Mouse (Mus musculus) forebrain, embryonic 14.5 days (tissue): Measurements from ENCODE around the gene Cox10. TPM values are rescaled to one million over a fixed set of nuclear protein-coding genes. Genes with fewer than 3 reads are reported as not detected.

Experiments
- ATAC-seq: fragments of 200-750 bp; cut with Nextera tagmentation; 2 replicates; pipeline ENCODE4 v1.8.0; 2017; ENCODE audit warnings: mild to moderate bottlenecking, moderate library complexity
- DNase-seq: peaks from one replicate; pipeline ENCODE4 v3.0.0-alpha.2; 2015; ENCODE audit warnings: low spot score
- H3K27ac ChIP-seq: fragments of 300-500 bp; sonication (generic); 2 replicates; pipeline ENCODE4 v1.5.1; 2014; ENCODE audit warnings: low read depth, mild to moderate bottlenecking, control low read depth, low read length, moderate library complexity
- H3K27me3 ChIP-seq: fragments of 300-500 bp; sonication (generic); replicated peaks from 2 replicates; pipeline ENCODE4 v1.6.1; 2014; ENCODE audit warnings: low read length, control low read depth, mixed read lengths; ENCODE audit not compliant: control insufficient read depth, insufficient read depth
- H3K36me3 ChIP-seq: fragments of 300-500 bp; sonication (generic); 2 replicates; pipeline ENCODE4 v1.6.1; 2014; ENCODE audit warnings: low read length, control low read depth; ENCODE audit not compliant: control insufficient read depth, insufficient read depth
- H3K4me1 ChIP-seq: fragments of 300-500 bp; sonication (generic); 2 replicates; pipeline ENCODE4 v1.6.1; 2014; ENCODE audit warnings: antibody characterized with exemption, low read length, control low read depth; ENCODE audit not compliant: control insufficient read depth, insufficient read depth
- H3K4me2 ChIP-seq: fragments of 300-500 bp; sonication (generic); 2 replicates; pipeline ENCODE4 v1.6.1; 2014; ENCODE audit warnings: mild to moderate bottlenecking, control low read depth, low read length
- H3K4me3 ChIP-seq: fragments of 300-500 bp; sonication (generic); 2 replicates; pipeline ENCODE4 v1.5.1; 2014; ENCODE audit warnings: low read depth, low read length, control low read depth
- H3K9ac ChIP-seq: fragments of 300-500 bp; sonication (generic); 2 replicates; pipeline ENCODE4 v1.6.1; 2014; ENCODE audit warnings: mild to moderate bottlenecking, low read length, control low read depth, moderate library complexity
- H3K9me3 ChIP-seq: fragments of 300-500 bp; sonication (generic); replicated peaks from 2 replicates; pipeline ENCODE4 v1.6.1; 2016; ENCODE audit warnings: low read length, control low read depth, mixed read lengths; ENCODE audit not compliant: control insufficient read depth
- WGBS: fragments of 180-500 bp; shearing (Covaris S2); extraction: QIAGEN DNeasy Blood & Tissue Kit; methylation state at CpG from one replicate; pipeline ENCODE4 v1.1.7; 2014; 5-methylcytosine and 5-hydroxymethylcytosine counted together
- polyA plus RNA-seq: library from polyadenylated mRNA; unstranded; fragments of >200 nt; fragmentation: Nextera tagmentation; extraction: Ambion mirVana; gene quantifications from 2 replicates; pipeline ENCODE4 v1.2.1, GENCODE M21; 2014

The Cox10 gene
- polyA plus RNA-seq, 1 experiment from 2014 or later, result 20.0 TPM

GRCm38 (mm10) chr11:64000200-64000794, 79.0 kb downstream of the Cox10 start:
- Histone ChIP-seq H3K4me3 (no peak overlapping the region), H3K27me3 (no peaks in the 10 kb centered on the region), H3K9me3 (no peaks in the 10 kb centered on the region), H3K9ac (no peak overlapping the region), H3K36me3 (no peaks in the 10 kb centered on the region), H3K4me1 (peaks cover 2% of the 10 kb centered on the region; the same call in 1 of the 2 replicates), H3K4me2 (no peak overlapping the region), H3K27ac (no peak overlapping the region)
- DNase-seq (no peak), ATAC-seq (no peak)
- WGBS, result 82% methylated on average over 5 of the region's 5 CpGs

DNA sequence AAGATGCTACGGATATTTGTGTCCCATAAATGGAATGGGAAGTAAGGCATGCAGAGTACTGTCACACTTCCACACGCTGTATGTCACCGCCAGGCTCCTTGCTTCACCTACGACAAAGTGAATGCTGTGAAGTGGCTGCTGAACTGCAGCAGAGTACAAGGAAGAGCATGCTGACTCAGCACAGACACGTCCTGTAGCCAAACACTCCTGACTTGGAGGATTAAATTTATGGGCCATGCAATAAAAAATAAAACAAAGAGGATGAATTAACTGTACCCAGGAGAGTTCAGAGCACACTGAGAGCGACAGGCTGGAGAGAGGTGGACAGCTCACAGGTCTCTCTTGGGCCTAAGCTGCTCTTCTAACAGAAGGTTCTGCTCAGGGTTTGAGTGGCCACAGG, 79.8 kb downstream of the Cox10 start:
- Histone ChIP-seq H3K4me3 (no peak overlapping the region), H3K27me3 (no peaks in the 10 kb centered on the region), H3K27ac (no peak overlapping the region), H3K4me2 (no peak overlapping the region), H3K9me3 (no peaks in the 10 kb centered on the region), H3K9ac (no peak overlapping the region), H3K36me3 (no peaks in the 10 kb centered on the region), H3K4me1 (peaks cover 2% of the 10 kb centered on the region; the same call in 1 of the 2 replicates)
- 90% methylated on average over 6 of the region's 6 CpGs for WGBS
- DNase-seq, result no peak
- ATAC-seq, result no peak

- Histone ChIP-seq H3K36me3 (no peaks in the 10 kb centered on the region), H3K9me3 (no peaks in the 10 kb centered on the region), H3K4me1 (no peaks in the 10 kb centered on the region; the same call in none of the 2 replicates), H3K27me3 (no peaks in the 10 kb centered on the region), H3K4me2 (no peak overlapping the region), H3K9ac (no peak overlapping the region), H3K27ac (no peak overlapping the region), H3K4me3 (no peak overlapping the region)
- 86% methylated on average over 8 of the region's 8 CpGs for WGBS
- ATAC-seq (no peak), DNase-seq (no peak)
Measured at GRCm38 (mm10) chr11:63991958-63992357, 87.3 kb downstream of the Cox10 start.

GRCm38 (mm10) chr11:63990759-63991158, 88.5 kb downstream of the Cox10 start:
- Histone ChIP-seq H3K36me3 (no peaks in the 10 kb centered on the region), H3K4me3 (no peak overlapping the region), H3K27me3 (no peaks in the 10 kb centered on the region), H3K27ac (no peak overlapping the region), H3K9me3 (no peaks in the 10 kb centered on the region), H3K9ac (no peak overlapping the region), H3K4me1 (no peaks in the 10 kb centered on the region; the same call in none of the 2 replicates), H3K4me2 (no peak overlapping the region)
- WGBS, result 90% methylated on average over 7 of the region's 7 CpGs
- ATAC-seq, result no peak
- no peak for DNase-seq

GRCm38 (mm10) chr11:63990311-63990710, 89.0 kb downstream of the Cox10 start:
- DNase-seq (no peak), ATAC-seq (no peak)
- Histone ChIP-seq H3K4me2 (no peak overlapping the region), H3K36me3 (no peaks in the 10 kb centered on the region), H3K9me3 (no peaks in the 10 kb centered on the region), H3K4me1 (no peaks in the 10 kb centered on the region; the same call in none of the 2 replicates), H3K4me3 (no peak overlapping the region), H3K27ac (no peak overlapping the region), H3K9ac (no peak overlapping the region), H3K27me3 (no peaks in the 10 kb centered on the region)
- 78% methylated on average over 8 of the region's 8 CpGs for WGBS

DNA sequence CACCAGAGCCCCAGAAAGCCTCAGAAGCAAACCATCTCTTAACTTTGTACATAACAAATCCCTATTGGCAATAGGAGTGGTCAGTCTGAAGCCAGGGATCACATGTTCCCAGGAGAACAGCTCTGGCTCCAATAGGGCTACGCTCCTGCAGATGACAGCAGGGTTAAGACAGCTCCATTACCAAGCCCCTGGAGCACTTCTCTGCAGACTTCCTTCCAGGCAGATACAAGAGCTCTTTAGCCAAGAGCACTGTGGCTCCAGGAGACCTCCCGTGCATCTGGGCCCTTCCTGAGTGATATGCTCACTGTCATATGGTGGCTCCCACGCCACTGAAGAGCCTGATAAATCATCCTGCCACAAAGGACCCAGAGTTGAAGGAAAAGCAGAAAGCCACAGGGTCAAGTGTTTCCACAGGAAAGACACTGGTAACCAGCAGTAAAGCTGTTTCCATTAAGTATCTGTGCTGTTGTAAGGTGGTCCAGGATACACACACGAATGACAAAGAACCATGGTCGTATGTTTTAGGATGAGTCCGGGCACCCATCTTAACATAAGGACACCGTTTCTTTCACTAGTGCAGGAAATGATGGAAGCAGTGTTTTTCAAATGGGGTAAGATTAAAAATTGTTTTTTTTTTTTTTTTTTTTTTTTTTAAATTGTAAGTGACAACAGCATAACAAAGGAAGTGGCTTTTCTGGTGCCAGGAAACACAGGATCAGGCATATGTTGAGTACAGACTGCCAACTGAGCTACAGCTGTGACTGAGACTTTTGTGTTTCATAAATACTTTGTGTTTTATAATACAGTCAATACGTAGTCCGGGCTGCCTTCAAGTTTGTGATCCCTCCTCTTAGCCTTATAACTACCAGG, 90.0 kb downstream of the Cox10 start:
- Histone ChIP-seq H3K4me1 (no peaks in the 10 kb centered on the region; the same call in none of the 2 replicates), H3K4me3 (no peak overlapping the region), H3K4me2 (no peak overlapping the region), H3K27me3 (no peaks in the 10 kb centered on the region), H3K9ac (no peak overlapping the region), H3K9me3 (no peaks in the 10 kb centered on the region), H3K27ac (peak overlapping the region; percentile 48; the same call in 1 of the 2 replicates), H3K36me3 (no peaks in the 10 kb centered on the region)
- ATAC-seq (0 out of 2 replicates have a peak, but pooled peaks have one; percentile 40), DNase-seq (peak; percentile 70)
- 78% methylated on average over 9 of the region's 9 CpGs for WGBS

- no peak for DNase-seq
Measured at GRCm38 (mm10) chr11:63988031-63988665, 91.1 kb downstream of the Cox10 start.

DNA sequence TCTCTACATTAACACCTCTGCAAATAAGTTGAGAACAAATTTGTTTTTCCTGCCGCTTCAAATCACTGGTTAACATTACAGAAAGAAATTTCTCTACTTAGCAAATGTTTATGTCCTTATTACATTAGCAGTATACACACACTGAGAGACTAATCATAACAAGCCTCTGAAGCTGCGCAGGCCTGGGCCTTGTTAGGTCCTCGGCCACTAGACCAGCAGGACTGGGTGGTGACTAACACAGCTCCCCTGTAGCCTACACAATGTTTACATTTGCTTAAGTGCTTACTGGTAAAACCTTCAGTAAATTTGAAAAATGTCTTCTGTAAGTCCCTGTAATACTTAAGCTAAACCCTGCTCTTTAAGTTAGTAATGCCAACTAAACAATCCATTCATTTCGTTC, 92.6 kb downstream of the Cox10 start:
- 94% methylated on average over 4 of the region's 4 CpGs for WGBS
- Histone ChIP-seq H3K4me3 (no peak overlapping the region), H3K4me1 (no peaks in the 10 kb centered on the region; the same call in 1 of the 2 replicates), H3K9me3 (no peaks in the 10 kb centered on the region), H3K27ac (no peak overlapping the region), H3K36me3 (no peaks in the 10 kb centered on the region), H3K27me3 (no peaks in the 10 kb centered on the region), H3K9ac (no peak overlapping the region), H3K4me2 (no peak overlapping the region)
- DNase-seq, result no peak
- no peak for ATAC-seq

More at GRCm38 (mm10) chr11:63988031-63988665, 91.1 kb downstream of the Cox10 start:
- WGBS, result 88% methylated on average over 3 of the region's 3 CpGs
- no peak for ATAC-seq
- H3K9ac ChIP-seq, result no peak overlapping the region
- no peaks in the 10 kb centered on the region for H3K9me3 ChIP-seq
- no peak overlapping the region for H3K27ac ChIP-seq
- no peaks in the 10 kb centered on the region for H3K27me3 ChIP-seq
- H3K4me2 ChIP-seq, result no peak overlapping the region
- H3K4me1 ChIP-seq, result no peaks in the 10 kb centered on the region; the same call in none of the 2 replicates
- no peak overlapping the region for H3K4me3 ChIP-seq
- no peaks in the 10 kb centered on the region for H3K36me3 ChIP-seq
